Mouse (Mus musculus): Measurements from ENCODE around the gene Aqp1. TPM values are rescaled to one million over a fixed set of nuclear protein-coding genes. Genes with fewer than 3 reads are reported as not detected.

The Aqp1 gene
- total and polyA plus RNA-seq, 3 experiments = not detected

- Histone ChIP-seq H3K4me3 (replicated peaks in 1 of 3; ENCODE audit: low read depth in 2 of 3, low read length in 2 of 3, poor library complexity in 1 of 3) (no peak overlapping the region), H3K36me3 (replicated peaks in 1 of 2; ENCODE audit: control insufficient read depth in 1 of 2, insufficient read depth in 1 of 2, low read length in 1 of 2) (no peaks in the 10 kb centered on the region), H3K9me3 (replicated peaks; ENCODE audit: low read length) (no peaks in the 10 kb centered on the region), H3K9ac (ENCODE audit: insufficient read depth, low read depth) (no peak overlapping the region), H3K79me2 (replicated peaks; ENCODE audit: control insufficient read depth, extremely low read depth, insufficient read depth, poor library complexity, severe bottlenecking) (no peaks in the 10 kb centered on the region), H3K4me2 (ENCODE audit: insufficient read depth, low read depth, poor library complexity, severe bottlenecking) (no peak overlapping the region), H3K4me1 (ENCODE audit: control insufficient read depth in 1 of 2, insufficient read depth in 2 of 2) (no peaks in the 10 kb centered on the region), H3K27me3 (replicated peaks) (peaks cover 82% of the 10 kb centered on the region), H3K27ac (ENCODE audit: insufficient read depth, low read depth) (no peak overlapping the region)
- dilution Hi-C loops (cut with MboI; ENCODE audit: extremely low pct_ligation_motif_present, extremely low pct_unique_long_range_greater_than_20kb, low sequenced_read_pairs) = no loop called here
- in situ Hi-C loops (cut with MboI; ENCODE audit: low pct_ligation_motif_present, low pct_unique_long_range_greater_than_20kb, low sequenced_read_pairs) = no loop called here
- no peak for DNase-seq (ENCODE audit: extremely low read depth)
- TF ChIP-seq PAX5 (IDR thresholded peaks at IDR 0.05; ENCODE audit: low read length) = no peak
- TF ChIP-seq SMC3 (IDR thresholded peaks at IDR 0.05; ENCODE audit: low read depth, low read length) = no peak
- no peak for TF ChIP-seq MXI1 (IDR thresholded peaks at IDR 0.05; ENCODE audit: low read depth, low read length)
- TF ChIP-seq ZNF384 (IDR thresholded peaks at IDR 0.05; ENCODE audit: low read depth, low read length) = no peak
- no peak for TF ChIP-seq ELF1 (IDR thresholded peaks at IDR 0.05; ENCODE audit: low read depth, low read length)
- TF ChIP-seq USF2 (conservative IDR thresholded peaks at IDR 0.05; ENCODE audit: low read depth, low read length) = no peak
- TF ChIP-seq POLR2A (IDR thresholded peaks at IDR 0.05; ENCODE audit: low read depth, low read length) = no peak
- TF ChIP-seq MAX (IDR thresholded peaks at IDR 0.05; ENCODE audit: low read length) = no peak
- no peak for TF ChIP-seq MAFK (IDR thresholded peaks at IDR 0.05; ENCODE audit: insufficient replicate concordance, low read length)
- no peak for TF ChIP-seq TCF12 (IDR thresholded peaks at IDR 0.05; ENCODE audit: low read depth, low read length)
- no peak for TF ChIP-seq ZC3H11A (IDR thresholded peaks at IDR 0.05; ENCODE audit: low read depth, low read length)
- TF ChIP-seq POLR2AphosphoS2 (IDR thresholded peaks at IDR 0.05; ENCODE audit: low read depth, low read length) = no peak
- no peak for TF ChIP-seq NRF1 (IDR thresholded peaks at IDR 0.05; ENCODE audit: low read depth, low read length)
- TF ChIP-seq ZMIZ1 (IDR thresholded peaks at IDR 0.05; ENCODE audit: low read depth, low read length) = no peak
- TF ChIP-seq BHLHE40 (IDR thresholded peaks at IDR 0.05; ENCODE audit: low read depth, low read length) = no peak
- TF ChIP-seq RAD21 (IDR thresholded peaks at IDR 0.05; ENCODE audit: low read depth, low read length) = no peak
Measured at GRCm38 (mm10) chr6:55300704-55301103, 35.5 kb upstream of the Aqp1 start.

DNA sequence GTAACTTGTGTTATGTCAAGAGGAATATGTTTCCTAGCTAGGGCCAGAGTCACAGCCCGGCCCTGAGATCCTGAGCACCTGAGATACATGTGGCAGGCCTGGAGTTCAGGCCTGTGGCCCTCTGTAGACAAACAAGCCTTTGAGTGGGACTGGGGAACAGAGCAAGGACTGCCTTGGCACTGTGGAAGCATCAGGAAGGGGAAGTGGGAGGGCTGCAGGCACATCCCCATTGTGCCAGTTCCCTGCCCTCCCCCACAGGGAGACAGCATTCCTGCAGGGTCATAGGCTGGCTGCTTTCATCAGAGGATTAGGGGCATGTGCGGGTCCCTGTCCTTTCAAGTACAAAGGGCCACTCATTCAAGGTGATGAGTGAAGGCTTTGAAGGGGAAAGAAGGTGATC is 26.1 kb upstream of the Aqp1 start:
- H3K4me3 ChIP-seq (replicated peaks in 1 of 3; ENCODE audit: low read depth in 2 of 3, low read length in 2 of 3, poor library complexity in 1 of 3) = no peak overlapping the region
- TF ChIP-seq CHD2 (IDR thresholded peaks at IDR 0.05; ENCODE audit: low read length) (no peak), CHD1 (IDR thresholded peaks at IDR 0.05; ENCODE audit: low read depth, low read length) (no peak), MYC (IDR thresholded peaks at IDR 0.05; ENCODE audit: low read depth, low read length) (no peak), TBP (conservative IDR thresholded peaks at IDR 0.05; ENCODE audit: low read depth, low read length) (no peak), CTCF (conservative IDR thresholded peaks at IDR 0.05 in 1 of 2, IDR thresholded peaks at IDR 0.05 in 1 of 2; ENCODE audit: low read depth in 2 of 2, low read length in 2 of 2) (no peak), ZMIZ1 (IDR thresholded peaks at IDR 0.05; ENCODE audit: low read depth, low read length) (no peak), POLR2AphosphoS2 (IDR thresholded peaks at IDR 0.05; ENCODE audit: low read depth, low read length) (no peak), MAZ (IDR thresholded peaks at IDR 0.05; ENCODE audit: low read depth, low read length) (no peak), ETS1 (conservative IDR thresholded peaks at IDR 0.05; ENCODE audit: low read depth, low read length) (no peak), NRF1 (IDR thresholded peaks at IDR 0.05; ENCODE audit: low read depth, low read length) (no peak)
- no peaks in the 10 kb centered on the region for H3K9me3 ChIP-seq (replicated peaks; ENCODE audit: low read length)
- no peaks in the 10 kb centered on the region for H3K36me3 ChIP-seq (replicated peaks in 1 of 2; ENCODE audit: control insufficient read depth in 1 of 2, insufficient read depth in 1 of 2, low read length in 1 of 2)
- dilution Hi-C loops (cut with MboI; ENCODE audit: extremely low pct_ligation_motif_present, extremely low pct_unique_long_range_greater_than_20kb, low sequenced_read_pairs) (no loop called here), in situ Hi-C loops (cut with MboI; ENCODE audit: low pct_ligation_motif_present, low pct_unique_long_range_greater_than_20kb, low sequenced_read_pairs) (no loop called here)
- no peaks in the 10 kb centered on the region for H3K79me2 ChIP-seq (replicated peaks; ENCODE audit: control insufficient read depth, extremely low read depth, insufficient read depth, poor library complexity, severe bottlenecking)
- H3K4me1 ChIP-seq (ENCODE audit: control insufficient read depth in 1 of 2, insufficient read depth in 2 of 2) = no peaks in the 10 kb centered on the region
- no peak for DNase-seq (ENCODE audit: extremely low read depth)
- no peak overlapping the region for H3K27ac ChIP-seq (ENCODE audit: insufficient read depth, low read depth)
- no peak overlapping the region for H3K9ac ChIP-seq (ENCODE audit: insufficient read depth, low read depth)
- H3K27me3 ChIP-seq (replicated peaks) = peaks cover 76% of the 10 kb centered on the region
- no peak overlapping the region for H3K4me2 ChIP-seq (ENCODE audit: insufficient read depth, low read depth, poor library complexity, severe bottlenecking)

Data from CH12.LX (cell line).